Mouse (Mus musculus) CH12.LX (cell line): ENCODE results near the gene Dcaf4.

ENCODE experiments used
- CTCF ChIP-seq, 2 experiments: IDR thresholded peaks in 1 of 2; conservative IDR thresholded peaks in 1 of 2; 2 replicates each; pipeline ENCODE4 v1.5.1; 2011 to 2012; ENCODE audit warnings: low read depth in 2 of 2, low read length in 2 of 2, improper control_type of control experiment in 1 of 2, inconsistent platforms in 1 of 2, mild to moderate bottlenecking in 1 of 2, moderate library complexity in 1 of 2
- EP300 ChIP-seq: IDR thresholded peaks from 2 replicates; pipeline ENCODE4 v1.6.1; 2011; ENCODE audit warnings: low read length, improper control_type of control experiment
- GABPA ChIP-seq: IDR thresholded peaks from 2 replicates; pipeline ENCODE4 v1.6.1; 2012; ENCODE audit warnings: low read depth, low read length, improper control_type of control experiment, inconsistent platforms; ENCODE audit not compliant: insufficient replicate concordance
- HCFC1 ChIP-seq: IDR thresholded peaks from 2 replicates; pipeline ENCODE4 v1.6.1; 2012; ENCODE audit warnings: low read depth, mild to moderate bottlenecking, inconsistent platforms, low read length, improper control_type of control experiment
- MAFK ChIP-seq: IDR thresholded peaks from 2 replicates; pipeline ENCODE4 v1.6.1; 2011; ENCODE audit warnings: low read length, improper control_type of control experiment; ENCODE audit not compliant: insufficient replicate concordance
- MAX ChIP-seq: IDR thresholded peaks from 2 replicates; pipeline ENCODE4 v1.6.1; 2011; ENCODE audit warnings: low read length, improper control_type of control experiment
- POLR2A ChIP-seq: IDR thresholded peaks from 2 replicates; pipeline ENCODE4 v1.6.1; 2011; ENCODE audit warnings: low read depth, mild to moderate bottlenecking, improper control_type of control experiment, low read length
- RAD21 ChIP-seq: IDR thresholded peaks from 2 replicates; pipeline ENCODE4 v1.6.1; 2011; ENCODE audit warnings: low read depth, mild to moderate bottlenecking, low read length, improper control_type of control experiment, moderate library complexity
- USF1 ChIP-seq: IDR thresholded peaks from 2 replicates; pipeline ENCODE4 v1.6.1; 2014; ENCODE audit warnings: low read depth, mild to moderate bottlenecking, inconsistent platforms, low read length, improper control_type of control experiment
- ZC3H11A ChIP-seq: IDR thresholded peaks from 2 replicates; pipeline ENCODE4 v1.6.1; 2012; ENCODE audit warnings: low read depth, mild to moderate bottlenecking, inconsistent platforms, low read length, improper control_type of control experiment

DNA sequence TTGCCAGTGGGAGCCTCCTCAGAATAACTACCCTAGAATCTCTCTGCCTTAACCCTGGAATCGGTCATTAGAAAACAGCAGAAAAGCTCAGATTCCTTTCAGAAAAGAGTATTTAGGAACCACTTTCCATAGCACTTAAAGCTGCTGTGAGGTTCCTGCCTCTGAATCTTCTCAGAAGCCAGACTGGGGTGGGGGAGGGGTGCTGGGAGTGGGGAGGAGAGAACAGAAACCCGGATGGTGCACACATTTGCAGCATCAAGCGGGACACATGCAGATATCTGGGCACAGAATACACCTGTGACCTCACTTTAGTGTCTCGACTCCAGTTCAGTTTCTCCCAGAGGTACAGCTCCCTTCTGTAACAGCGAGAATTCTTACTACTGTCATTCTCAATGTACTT, 9.7 kb upstream of the Dcaf4 start:
- TF ChIP-seq USF1 (no peak), CTCF (conservative IDR thresholded peaks at IDR 0.05 in 1 of 2, IDR thresholded peaks at IDR 0.05 in 1 of 2; ENCODE audit: low read depth in 2 of 2, low read length in 2 of 2) (no peak), MAFK (no peak), POLR2A (no peak), HCFC1 (no peak), ZC3H11A (no peak), EP300 (no peak), RAD21 (no peak), GABPA (no peak), MAX (no peak)
